Mouse (Mus musculus) MN1 (cell line): ENCODE measurements around the gene Sae1.

Experiments
- DNase-seq: peaks from one replicate; pipeline ENCODE4 v3.0.0-alpha.2; 2016; ENCODE audit warnings: low spot score

Gene Sae1

GRCm38 (mm10) chr7:16357602-16358001 lies 30.0 kb downstream of the Sae1 start:
- no peak for DNase-seq

GRCm38 (mm10) chr7:16355854-16356594 lies 31.6 kb downstream of the Sae1 start:
- DNase-seq = no peak

GRCm38 (mm10) chr7:16349999-16350398 lies 37.6 kb downstream of the Sae1 start:
- DNase-seq = no peak

GRCm38 (mm10) chr7:16345297-16345696 lies 42.3 kb downstream of the Sae1 start:
- DNase-seq = no peak

GRCm38 (mm10) chr7:16344598-16344997 lies 43.0 kb downstream of the Sae1 start:
- DNase-seq = no peak

GRCm38 (mm10) chr7:16337733-16338132 lies 49.9 kb downstream of the Sae1 start:
- DNase-seq = no peak

GRCm38 (mm10) chr7:16329146-16329545 lies 58.5 kb downstream of the Sae1 start:
- no peak for DNase-seq

- DNase-seq = no peak
Measured at GRCm38 (mm10) chr7:16326607-16326971, 61.0 kb downstream of the Sae1 start.

GRCm38 (mm10) chr7:16325920-16326606 lies 61.5 kb downstream of the Sae1 start:
- peak; percentile 92 for DNase-seq

- no peak for DNase-seq
Measured at GRCm38 (mm10) chr7:16324661-16325060, 62.9 kb downstream of the Sae1 start.

GRCm38 (mm10) chr7:16320479-16320878 lies 67.1 kb downstream of the Sae1 start:
- no peak for DNase-seq

GRCm38 (mm10) chr7:16319216-16319615 lies 68.4 kb downstream of the Sae1 start:
- DNase-seq = no peak

- no peak for DNase-seq
Measured at GRCm38 (mm10) chr7:16317094-16317493, 70.5 kb downstream of the Sae1 start.

GRCm38 (mm10) chr7:16315222-16315759 lies 72.3 kb downstream of the Sae1 start:
- no peak for DNase-seq

- no peak for DNase-seq
Measured at GRCm38 (mm10) chr7:16314221-16314775, 73.3 kb downstream of the Sae1 start.

GRCm38 (mm10) chr7:16313481-16314220 lies 74.0 kb downstream of the Sae1 start:
- DNase-seq = peak; percentile 85

- DNase-seq = peak; percentile 56
Measured at GRCm38 (mm10) chr7:16312672-16313311, 74.8 kb downstream of the Sae1 start.

- DNase-seq = no peak
Measured at GRCm38 (mm10) chr7:16312011-16312671, 75.5 kb downstream of the Sae1 start.

GRCm38 (mm10) chr7:16311453-16312004 lies 76.1 kb downstream of the Sae1 start:
- DNase-seq = no peak

GRCm38 (mm10) chr7:16310521-16311452 lies 76.8 kb downstream of the Sae1 start:
- DNase-seq = peak; percentile 34
